Mouse (Mus musculus) cerebellum, adult 8-10 months (tissue): Measurements from ENCODE around the gene Rftn1.

ENCODE experiments used
- DNase-seq: peaks from one replicate; pipeline ENCODE4 v3.0.0; 2022

The Rftn1 gene

GRCm38 (mm10) chr17:50020211-50021001, 170.1 kb downstream of the Rftn1 start:
- DNase-seq = peak; percentile 68

GRCm38 (mm10) chr17:50019819-50020210, 170.7 kb downstream of the Rftn1 start:
- DNase-seq = no peak

- no peak for DNase-seq
Observed at GRCm38 (mm10) chr17:50019090-50019489, 171.4 kb downstream of the Rftn1 start.

- no peak for DNase-seq
Observed at GRCm38 (mm10) chr17:50014708-50015107, 175.8 kb downstream of the Rftn1 start.

GRCm38 (mm10) chr17:50013848-50014247, 176.6 kb downstream of the Rftn1 start:
- DNase-seq = no peak

GRCm38 (mm10) chr17:50010096-50010495, 180.4 kb downstream of the Rftn1 start:
- no peak for DNase-seq

- no peak for DNase-seq
Observed at GRCm38 (mm10) chr17:50006721-50007351, 183.6 kb downstream of the Rftn1 start.

- DNase-seq = no peak
Observed at GRCm38 (mm10) chr17:50006338-50006720, 184.1 kb downstream of the Rftn1 start.

GRCm38 (mm10) chr17:50003156-50003555, 187.3 kb downstream of the Rftn1 start:
- DNase-seq = peak; percentile 69

- DNase-seq = peak; percentile 76
Observed at GRCm38 (mm10) chr17:50002171-50002570, 188.3 kb downstream of the Rftn1 start.

- DNase-seq = peak; percentile 56
Observed at GRCm38 (mm10) chr17:50001754-50002153, 188.7 kb downstream of the Rftn1 start.

- peak; percentile 89 for DNase-seq
Observed at GRCm38 (mm10) chr17:50000580-50000979, 189.9 kb downstream of the Rftn1 start.

- no peak for DNase-seq
Observed at GRCm38 (mm10) chr17:49996626-49997152, 193.8 kb downstream of the Rftn1 start.

- no peak for DNase-seq
Observed at GRCm38 (mm10) chr17:49996097-49996496, 194.4 kb downstream of the Rftn1 start.

- DNase-seq = no peak
Observed at GRCm38 (mm10) chr17:49995226-49995625, 195.2 kb downstream of the Rftn1 start.

- DNase-seq = no peak
Observed at GRCm38 (mm10) chr17:49993631-49994030, 196.8 kb downstream of the Rftn1 start.

GRCm38 (mm10) chr17:49992625-49993603, 197.6 kb downstream of the Rftn1 start:
- no peak for DNase-seq

GRCm38 (mm10) chr17:49989583-49989982, 200.9 kb downstream of the Rftn1 start:
- DNase-seq = no peak

GRCm38 (mm10) chr17:49987095-49987494, 203.4 kb downstream of the Rftn1 start:
- no peak for DNase-seq

GRCm38 (mm10) chr17:49983478-49983877, 207.0 kb downstream of the Rftn1 start:
- no peak for DNase-seq

- DNase-seq = no peak
Observed at GRCm38 (mm10) chr17:49982611-49983390, 207.7 kb downstream of the Rftn1 start.

- DNase-seq = no peak
Observed at GRCm38 (mm10) chr17:49981591-49981990, 208.9 kb downstream of the Rftn1 start.
